Mouse (Mus musculus): ENCODE data around the gene Pik3r1. TPM values are rescaled to one million over a fixed set of nuclear protein-coding genes. Genes with fewer than 3 reads are reported as not detected.

Gene Pik3r1
- polyA plus RNA-seq, 1 experiment from 2014 or later, result 44.6 TPM

GRCm38 (mm10) chr13:101728300-101728699, 39.7 kb downstream of the Pik3r1 start:
- ATAC-seq (ENCODE audit: low FRiP score, low TSS enrichment) (no peak), DNase-seq (ENCODE audit: low spot score) (no peak)
- Histone ChIP-seq H3K4me2 (replicated peaks; ENCODE audit: low read depth) (no peak overlapping the region), H3K9ac (ENCODE audit: low read length) (no peak overlapping the region), H3K27me3 (ENCODE audit: control insufficient read depth, insufficient read depth, low read length) (no peaks in the 10 kb centered on the region), H3K4me3 (ENCODE audit: low read depth, low read length) (no peak overlapping the region), H3K36me3 (ENCODE audit: control insufficient read depth, insufficient read depth, low read length) (0 out of 2 replicates have a peak, but pooled peaks cover 2% of the 10 kb centered on the region), H3K9me3 (ENCODE audit: control insufficient read depth, low read length) (no peaks in the 10 kb centered on the region), H3K4me1 (replicated peaks; ENCODE audit: control insufficient read depth, insufficient read depth) (peaks cover 12% of the 10 kb centered on the region), H3K27ac (replicated peaks) (no peak overlapping the region)
- 69% methylated on average over 3 of the region's 3 CpGs for WGBS
- TF ChIP-seq CTCF (IDR thresholded peaks at IDR 0.05; ENCODE audit: low read depth) (no peak), EP300 (optimal IDR thresholded peaks at IDR 0.05) (no peak)

GRCm38 (mm10) chr13:101727837-101728236, 40.2 kb downstream of the Pik3r1 start:
- DNase-seq (ENCODE audit: low spot score) (no peak), ATAC-seq (ENCODE audit: low FRiP score, low TSS enrichment) (no peak)
- no peaks in the 10 kb centered on the region for H3K27me3 ChIP-seq (ENCODE audit: control insufficient read depth, insufficient read depth, low read length)
- H3K4me1 ChIP-seq (replicated peaks; ENCODE audit: control insufficient read depth, insufficient read depth), result peaks cover 10% of the 10 kb centered on the region
- H3K36me3 ChIP-seq (ENCODE audit: control insufficient read depth, insufficient read depth, low read length), result 0 out of 2 replicates have a peak, but pooled peaks cover 2% of the 10 kb centered on the region
- no peak overlapping the region for H3K4me2 ChIP-seq (replicated peaks; ENCODE audit: low read depth)
- no peak overlapping the region for H3K4me3 ChIP-seq (ENCODE audit: low read depth, low read length)
- no peak overlapping the region for H3K27ac ChIP-seq (replicated peaks)
- 58% methylated on average over 5 of the region's 5 CpGs for WGBS
- TF ChIP-seq EP300 (optimal IDR thresholded peaks at IDR 0.05) (no peak), CTCF (IDR thresholded peaks at IDR 0.05; ENCODE audit: low read depth) (no peak)
- H3K9me3 ChIP-seq (ENCODE audit: control insufficient read depth, low read length), result no peaks in the 10 kb centered on the region
- no peak overlapping the region for H3K9ac ChIP-seq (ENCODE audit: low read length)

DNA sequence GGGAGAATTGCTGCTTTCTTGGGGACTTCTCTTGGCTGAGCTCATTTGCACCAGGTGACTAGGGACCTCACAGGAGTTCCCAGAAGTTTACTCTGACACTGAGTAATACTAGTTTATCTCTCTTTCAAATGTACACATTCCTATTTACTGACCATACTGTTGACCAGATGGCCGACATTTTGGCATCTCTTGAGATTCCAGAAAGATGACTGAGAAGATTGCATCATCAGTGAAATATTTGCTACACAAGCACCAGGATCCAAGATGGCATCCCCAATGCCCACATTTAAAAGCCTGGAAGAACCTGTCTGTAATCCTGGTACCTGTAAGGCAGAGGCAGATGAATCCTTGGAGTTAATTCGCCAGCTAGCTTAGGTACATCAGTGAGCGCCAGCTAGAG, 41.1 kb downstream of the Pik3r1 start:
- 79% methylated on average over 3 of the region's 3 CpGs for WGBS
- H3K4me3 ChIP-seq (ENCODE audit: low read depth, low read length), result no peak overlapping the region
- peak; percentile 46; the same call in 1 of the 2 replicates for ATAC-seq (ENCODE audit: low FRiP score, low TSS enrichment)

DNA sequence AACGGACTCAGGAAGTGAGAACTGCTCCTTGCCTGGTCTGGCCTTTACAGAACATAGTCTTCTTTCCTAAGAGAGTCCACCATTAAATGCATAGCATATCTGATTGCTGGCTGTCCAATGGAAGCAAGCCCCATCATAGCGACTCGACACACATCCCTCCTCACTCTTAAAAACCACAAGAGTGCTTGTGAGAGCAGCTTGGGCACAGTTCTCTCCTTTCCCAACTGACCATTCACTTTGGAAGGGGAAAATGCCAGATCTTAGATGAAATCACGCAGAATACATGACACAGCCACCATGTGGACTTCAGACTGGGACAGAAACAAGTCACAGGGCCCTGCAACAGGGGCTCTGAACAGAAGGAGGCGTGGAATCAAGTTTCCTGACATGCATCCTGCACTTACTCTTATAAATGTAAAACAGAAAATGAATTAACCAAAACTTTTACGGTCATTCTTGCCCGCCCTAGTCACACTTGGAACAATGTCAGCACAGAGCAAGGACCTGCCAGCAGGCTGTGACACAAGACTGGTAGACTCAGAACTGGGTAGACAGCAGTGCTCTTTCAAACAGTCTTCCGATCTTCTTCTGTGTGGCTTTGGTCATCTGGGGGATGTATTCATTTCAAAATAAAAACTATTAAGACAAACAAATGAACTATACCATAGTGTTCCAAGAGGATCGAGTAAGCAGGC, 46.0 kb downstream of the Pik3r1 start:
- no peak for ATAC-seq (ENCODE audit: low FRiP score, low TSS enrichment)
- Histone ChIP-seq H3K27ac (replicated peaks) (0 out of 2 replicates have a peak overlapping the region, but pooled peaks have one; percentile 24), H3K4me3 (ENCODE audit: low read depth, low read length) (no peak overlapping the region), H3K27me3 (ENCODE audit: control insufficient read depth, insufficient read depth, low read length) (no peaks in the 10 kb centered on the region), H3K9ac (ENCODE audit: low read length) (no peak overlapping the region), H3K4me2 (replicated peaks; ENCODE audit: low read depth) (no peak overlapping the region), H3K4me1 (replicated peaks; ENCODE audit: control insufficient read depth, insufficient read depth) (no peaks in the 10 kb centered on the region; the same call in none of the 2 replicates), H3K36me3 (ENCODE audit: control insufficient read depth, insufficient read depth, low read length) (0 out of 2 replicates have a peak, but pooled peaks cover 1% of the 10 kb centered on the region), H3K9me3 (ENCODE audit: control insufficient read depth, low read length) (no peaks in the 10 kb centered on the region)
- no peak for DNase-seq (ENCODE audit: low spot score)
- 78% methylated on average over 9 of the region's 9 CpGs for WGBS
- TF ChIP-seq CTCF (IDR thresholded peaks at IDR 0.05; ENCODE audit: low read depth) (no peak), EP300 (optimal IDR thresholded peaks at IDR 0.05) (no peak)

More for the DNA sequence above, 41.1 kb downstream of the Pik3r1 start:
- DNase-seq (ENCODE audit: low spot score), result no peak
- Histone ChIP-seq H3K4me1 (replicated peaks; ENCODE audit: control insufficient read depth, insufficient read depth) (peaks cover 10% of the 10 kb centered on the region), H3K9ac (ENCODE audit: low read length) (no peak overlapping the region), H3K36me3 (ENCODE audit: control insufficient read depth, insufficient read depth, low read length) (0 out of 2 replicates have a peak, but pooled peaks cover 2% of the 10 kb centered on the region), H3K4me2 (replicated peaks; ENCODE audit: low read depth) (no peak overlapping the region), H3K9me3 (ENCODE audit: control insufficient read depth, low read length) (no peaks in the 10 kb centered on the region), H3K27me3 (ENCODE audit: control insufficient read depth, insufficient read depth, low read length) (no peaks in the 10 kb centered on the region), H3K27ac (replicated peaks) (0 out of 2 replicates have a peak overlapping the region, but pooled peaks have one; percentile 13)
- no peak for TF ChIP-seq EP300 (optimal IDR thresholded peaks at IDR 0.05)
- no peak for TF ChIP-seq CTCF (IDR thresholded peaks at IDR 0.05; ENCODE audit: low read depth)

DNA sequence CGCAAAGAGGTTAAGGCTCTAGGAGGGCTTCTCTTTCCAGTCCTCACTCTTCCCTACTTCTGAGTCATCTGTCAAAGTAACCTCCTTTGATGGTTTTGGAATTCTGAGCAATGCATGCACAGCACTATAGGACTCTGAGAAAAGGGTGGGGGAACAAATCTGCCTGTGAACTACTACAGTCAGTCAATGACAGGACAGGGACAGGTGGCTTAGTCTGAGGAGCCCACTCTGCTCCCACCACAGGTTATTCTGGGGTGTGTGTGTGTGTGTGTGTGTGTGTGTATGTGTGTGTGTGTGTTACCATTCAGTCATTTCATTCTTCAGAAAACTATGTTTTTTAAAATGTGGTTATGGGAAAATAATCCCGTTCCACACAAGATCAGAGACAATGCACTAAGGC, 46.9 kb downstream of the Pik3r1 start:
- WGBS, result 88% methylated on average over 1 of the region's 2 CpGs
- TF ChIP-seq EP300 (optimal IDR thresholded peaks at IDR 0.05), result no peak
- no peak for TF ChIP-seq CTCF (IDR thresholded peaks at IDR 0.05; ENCODE audit: low read depth)
- 0 out of 2 replicates have a peak, but pooled peaks cover 3% of the 10 kb centered on the region for H3K36me3 ChIP-seq (ENCODE audit: control insufficient read depth, insufficient read depth, low read length)

DNA sequence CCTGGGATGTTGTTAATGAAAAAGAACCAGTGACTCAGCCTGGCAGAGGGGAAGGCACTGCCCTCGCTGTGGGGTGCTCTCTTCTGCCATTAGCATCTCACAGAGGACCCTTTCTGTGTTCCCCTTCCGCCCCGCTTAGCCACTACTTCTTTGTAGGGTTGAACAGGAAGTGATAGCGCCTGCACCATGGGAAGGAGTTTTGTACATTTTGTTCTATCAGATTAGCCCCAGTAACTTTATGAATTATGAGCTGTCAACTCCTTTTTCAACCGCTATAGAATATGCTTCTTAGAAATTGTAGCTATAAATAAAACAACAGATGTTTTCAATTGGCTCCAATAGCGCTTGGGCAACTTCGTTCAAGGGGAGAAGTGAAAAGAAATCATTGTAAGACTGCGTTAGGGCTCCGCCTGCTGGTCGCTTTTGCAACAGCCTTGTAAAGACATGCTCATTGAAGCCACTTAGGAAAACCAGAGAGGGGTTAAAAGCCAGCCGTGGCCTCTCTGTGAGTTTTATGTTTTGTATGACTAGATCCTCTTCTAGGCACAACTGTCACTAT, 48.6 kb downstream of the Pik3r1 start:
- peak; percentile 88 for TF ChIP-seq CTCF (IDR thresholded peaks at IDR 0.05; ENCODE audit: low read depth)
- peak; percentile 80 for TF ChIP-seq EP300 (optimal IDR thresholded peaks at IDR 0.05)
- H3K4me1 ChIP-seq (replicated peaks; ENCODE audit: control insufficient read depth, insufficient read depth), result no peaks in the 10 kb centered on the region; the same call in none of the 2 replicates
- H3K4me2 ChIP-seq (replicated peaks; ENCODE audit: low read depth), result peak overlapping the region; percentile 12; the same call in 1 of the 2 replicates
- ATAC-seq (ENCODE audit: low FRiP score, low TSS enrichment) (peak; percentile 69), DNase-seq (ENCODE audit: low spot score) (peak; percentile 84)
- no peaks in the 10 kb centered on the region for H3K27me3 ChIP-seq (ENCODE audit: control insufficient read depth, insufficient read depth, low read length)
- no peaks in the 10 kb centered on the region for H3K9me3 ChIP-seq (ENCODE audit: control insufficient read depth, low read length)
- H3K36me3 ChIP-seq (ENCODE audit: control insufficient read depth, insufficient read depth, low read length), result 0 out of 2 replicates have a peak, but pooled peaks cover 3% of the 10 kb centered on the region
- H3K27ac ChIP-seq (replicated peaks), result peak overlapping the region; percentile 85
- H3K4me3 ChIP-seq (ENCODE audit: low read depth, low read length), result no peak overlapping the region
- no peak overlapping the region for H3K9ac ChIP-seq (ENCODE audit: low read length)
- WGBS, result 14% methylated on average over 11 of the region's 11 CpGs

More for the DNA sequence above, 46.9 kb downstream of the Pik3r1 start:
- DNase-seq (ENCODE audit: low spot score), result no peak
- Histone ChIP-seq H3K9ac (ENCODE audit: low read length) (no peak overlapping the region), H3K9me3 (ENCODE audit: control insufficient read depth, low read length) (no peaks in the 10 kb centered on the region), H3K4me2 (replicated peaks; ENCODE audit: low read depth) (no peak overlapping the region), H3K27ac (replicated peaks) (no peak overlapping the region), H3K4me3 (ENCODE audit: low read depth, low read length) (no peak overlapping the region), H3K4me1 (replicated peaks; ENCODE audit: control insufficient read depth, insufficient read depth) (no peaks in the 10 kb centered on the region; the same call in none of the 2 replicates), H3K27me3 (ENCODE audit: control insufficient read depth, insufficient read depth, low read length) (no peaks in the 10 kb centered on the region)
- ATAC-seq (ENCODE audit: low FRiP score, low TSS enrichment), result no peak
